Mouse (Mus musculus): Measurements from ENCODE around the gene Xk.
"Not testable (repeated sequence)": the region's sequence is repeated elsewhere in the genome, so short reads cannot be mapped to it uniquely, and the experiment has no call there.

Xk gene

DNA sequence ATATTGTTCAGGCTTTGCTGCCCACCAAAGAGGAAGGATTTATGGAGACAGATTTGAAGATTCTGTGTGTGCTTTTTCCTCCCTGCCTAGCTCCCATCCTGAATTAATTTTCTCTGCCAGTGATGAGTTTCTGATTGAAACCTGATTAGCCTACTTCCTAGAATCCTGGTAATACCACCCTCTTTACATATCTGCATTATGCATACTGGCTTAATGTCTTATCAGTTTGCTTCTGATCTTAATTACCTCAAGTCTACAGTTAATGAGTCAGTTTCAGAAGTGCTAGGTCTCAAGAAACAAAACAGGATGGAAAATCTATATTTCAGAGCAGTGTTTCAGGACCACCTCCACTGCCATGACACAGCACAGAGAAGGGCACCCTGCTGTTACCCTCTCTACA is 43.9 kb downstream of the Xk start:
- not testable (repeated sequence) for DNase-seq (ENCODE audit: extremely low spot score, low spot score)

DNA sequence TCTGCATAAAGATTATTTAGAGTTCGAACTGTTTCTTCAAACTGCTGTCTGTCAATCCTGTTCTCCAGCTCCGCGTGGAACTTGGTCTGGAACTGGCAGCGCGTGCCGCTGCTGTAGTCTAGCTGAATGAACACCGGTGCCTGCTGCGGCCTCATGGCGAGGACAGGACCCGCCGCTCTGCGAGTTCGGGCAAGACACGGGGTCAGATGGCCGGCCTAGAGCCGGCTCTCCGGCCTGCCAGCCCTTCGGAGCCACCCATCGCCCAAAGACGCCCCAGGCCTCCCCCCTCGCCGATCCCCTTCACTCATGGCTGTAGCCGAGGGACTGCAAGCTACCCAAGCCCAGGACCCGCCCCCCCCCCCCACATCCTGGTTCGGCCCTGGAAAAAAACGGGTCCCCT is 55.4 kb downstream of the Xk start:
- DNase-seq (ENCODE audit: extremely low spot score, low spot score) = not testable (repeated sequence)

DNA sequence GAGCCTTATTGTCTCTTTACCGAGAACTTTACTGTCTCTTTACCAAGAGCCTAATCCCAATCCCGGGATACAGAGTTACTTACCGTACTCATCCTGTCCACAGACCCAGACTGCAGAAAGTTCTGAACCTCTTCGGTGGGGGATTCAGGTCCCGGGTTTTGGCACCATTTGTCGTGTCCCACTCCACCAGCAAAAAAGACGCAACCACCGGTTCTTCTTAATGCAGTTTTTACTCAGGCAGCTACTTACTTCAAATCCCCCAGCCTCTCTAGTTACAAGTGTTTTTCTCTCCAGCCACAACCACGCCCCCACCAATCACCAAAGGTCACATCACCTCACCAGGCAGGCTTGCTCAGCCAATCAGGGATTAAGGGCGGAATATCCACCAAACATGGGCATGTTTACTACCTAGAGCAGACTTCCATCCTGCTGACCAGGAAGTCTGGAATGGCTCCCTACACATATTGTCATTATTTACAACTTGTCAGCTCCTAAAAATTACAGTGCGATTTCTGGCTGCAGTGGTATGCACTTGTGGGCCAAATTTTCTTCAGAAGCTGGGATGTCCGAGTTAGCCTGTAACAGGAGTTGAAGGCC is 59.9 kb downstream of the Xk start:
- not testable (repeated sequence) for DNase-seq (ENCODE audit: extremely low spot score, low spot score)

DNA sequence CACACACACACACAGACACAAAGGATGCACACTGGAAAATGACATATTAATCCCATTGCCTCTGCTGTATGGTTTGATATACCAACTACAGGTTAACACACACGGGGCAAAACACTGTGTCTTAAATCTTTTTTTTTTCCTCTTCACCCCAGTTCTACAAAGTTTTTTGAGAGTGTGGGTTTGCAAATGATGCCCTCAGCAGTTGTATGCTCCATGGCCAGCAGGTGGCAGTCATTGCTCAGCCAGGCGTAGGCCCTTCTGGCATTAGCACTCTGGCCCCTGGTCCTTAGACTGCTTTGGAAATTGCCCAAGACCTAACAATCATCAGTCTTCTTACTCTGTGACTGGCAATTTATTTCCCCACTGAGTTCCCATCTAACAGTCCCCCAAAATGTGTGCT is 60.5 kb downstream of the Xk start:
- DNase-seq (ENCODE audit: extremely low spot score, low spot score) = not testable (repeated sequence)

DNA sequence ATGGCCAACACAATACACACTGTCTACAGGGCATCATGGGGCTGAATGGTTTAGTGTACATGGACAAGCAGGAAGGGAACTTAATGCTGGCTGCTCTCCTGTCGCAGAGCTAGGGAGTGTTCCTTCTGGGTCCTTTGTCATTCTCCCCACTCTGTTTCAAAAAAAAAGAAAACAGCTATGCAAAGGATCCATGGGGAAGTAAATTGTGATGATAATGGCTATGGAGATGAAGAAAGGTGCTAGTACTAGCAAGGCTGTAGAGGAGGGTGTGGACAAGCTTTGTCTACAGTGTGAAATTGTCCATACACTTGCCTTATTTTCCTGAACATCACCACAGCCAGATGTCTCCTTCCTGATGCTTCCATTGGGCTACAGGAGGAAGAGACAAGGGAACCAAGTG is 62.4 kb downstream of the Xk start:
- DNase-seq (ENCODE audit: extremely low spot score, low spot score) = not testable (repeated sequence)

DNA sequence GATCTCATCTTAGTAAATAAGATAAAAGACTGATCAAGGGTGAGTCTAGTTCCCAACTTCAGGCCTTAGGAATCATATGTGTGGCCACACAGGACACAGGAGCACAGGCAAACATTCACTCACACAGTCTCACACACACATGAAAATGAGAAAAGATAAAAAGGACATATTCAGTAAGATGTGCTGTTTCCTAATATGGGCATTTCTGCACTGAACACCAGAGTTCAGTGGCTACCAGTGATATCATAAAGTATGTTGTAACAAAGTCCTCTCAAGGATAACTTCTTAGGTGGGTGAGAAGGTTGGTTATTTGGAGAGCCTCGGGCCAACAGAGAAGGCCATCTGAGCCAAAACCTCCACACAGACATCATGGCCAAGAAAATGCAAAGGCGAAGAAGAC is 77.8 kb downstream of the Xk start, which contains the start of gene H2al1k:
Gene H2al1k, plus strand, starts transcription at position 301 of the 400 bp plus-strand sequence.
- DNase-seq (ENCODE audit: extremely low spot score, low spot score) = not testable (repeated sequence)

All from neural tube, embryonic 10.5 days (tissue).